Mouse (Mus musculus) spleen, postnatal 14 days (tissue): ENCODE data around the gene Syt2.
A peak's percentile ranks its signal among the peaks of the same experiment; 100 is the strongest.

Experiments used
- DNase-seq, 2 experiments: peaks; one replicate each; pipeline ENCODE4 v3.0.0; 2021 to 2022; ENCODE audit warnings: low spot score in 2 of 2

Gene Syt2

GRCm38 (mm10) chr1:134741946-134742661, 95.6 kb downstream of the Syt2 start:
- DNase-seq: no peak

- DNase-seq: peak in 1 of 2 experiments; percentile 36
These were observed 99.2 kb downstream of the Syt2 start for GRCm38 (mm10) chr1:134745648-134746047.

- DNase-seq: peak; percentile 71 to 77
These were observed 101.0 kb downstream of the Syt2 start for GRCm38 (mm10) chr1:134747236-134748174.

DNA sequence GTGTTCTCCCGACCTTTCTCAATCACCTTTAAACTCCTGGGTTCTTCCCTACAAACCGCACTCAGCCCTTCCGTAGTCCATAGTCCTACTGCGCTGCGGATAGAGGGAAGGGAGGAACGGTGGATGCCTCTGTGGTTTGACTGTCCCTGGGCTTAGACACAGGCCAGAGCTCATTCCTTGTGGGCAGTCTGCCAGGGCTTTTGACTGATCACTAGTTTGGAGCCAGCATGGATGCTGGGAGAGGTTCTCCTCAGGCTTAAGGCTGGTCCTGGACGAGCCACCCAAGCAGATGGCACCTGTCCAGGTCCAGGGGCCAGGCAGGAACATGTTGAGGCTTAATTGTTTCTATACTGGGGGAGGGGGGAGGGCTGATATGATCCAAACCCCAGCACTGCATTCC, 103.4 kb downstream of the Syt2 start:
- no peak for DNase-seq

- DNase-seq: no peak
These were observed 106.0 kb downstream of the Syt2 start for GRCm38 (mm10) chr1:134752447-134752846.

- no peak for DNase-seq
These were observed 107.5 kb downstream of the Syt2 start for GRCm38 (mm10) chr1:134753751-134754630.

DNA sequence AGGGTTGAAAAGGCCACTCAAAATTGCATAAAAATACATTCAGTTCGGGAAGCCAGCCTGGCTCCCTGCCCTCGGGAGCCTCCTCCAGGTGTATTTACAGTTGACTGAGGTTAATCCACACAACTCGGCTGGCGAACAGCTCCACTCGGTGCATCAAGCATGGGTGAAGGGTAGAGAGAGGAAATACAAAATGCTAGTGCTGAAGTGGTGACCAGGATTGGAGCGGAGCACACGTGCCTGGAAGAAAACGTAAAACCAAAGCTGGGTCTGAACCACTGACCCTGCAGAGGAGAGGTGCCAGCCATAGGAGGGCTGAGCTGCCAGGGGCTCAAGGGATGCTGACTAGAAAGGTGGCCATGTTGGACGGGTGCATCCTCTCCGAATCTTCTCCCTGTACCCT, 108.3 kb downstream of the Syt2 start:
- DNase-seq: no peak

GRCm38 (mm10) chr1:134755548-134756189, 109.2 kb downstream of the Syt2 start:
- no peak for DNase-seq

DNA sequence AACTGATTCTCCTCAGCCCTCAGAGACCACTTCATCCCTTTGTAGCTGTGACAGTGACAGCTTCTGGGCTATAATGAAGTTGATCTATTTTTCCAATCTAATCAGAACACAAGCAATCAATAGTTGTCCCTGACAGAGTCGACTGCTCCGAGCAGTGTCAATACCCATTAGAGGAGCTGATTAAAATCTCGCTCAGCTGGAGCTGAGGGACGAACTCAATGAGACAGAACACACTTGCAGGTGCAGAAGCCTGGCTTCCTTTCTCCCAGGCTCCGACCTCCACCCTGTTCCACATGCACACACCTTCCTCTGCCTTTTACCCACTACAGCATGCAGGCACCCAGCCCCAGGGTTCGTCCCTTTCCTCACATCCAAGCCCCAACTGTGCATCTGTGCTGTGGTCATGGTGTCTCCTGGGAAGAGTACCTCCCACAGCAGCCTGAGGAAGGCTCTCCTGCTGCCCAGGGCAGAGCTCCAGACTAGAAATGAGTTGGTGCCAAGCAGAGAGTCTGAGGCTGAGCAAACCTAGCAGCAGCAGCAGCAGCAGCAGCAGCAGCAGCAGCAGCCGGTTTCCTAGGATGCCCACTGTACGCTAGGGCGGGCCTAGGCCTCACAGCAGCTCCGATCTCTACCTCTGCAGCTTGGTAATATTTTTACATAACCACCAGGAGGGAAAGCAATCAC, 109.9 kb downstream of the Syt2 start:
- DNase-seq: no peak

GRCm38 (mm10) chr1:134757230-134757629, 110.8 kb downstream of the Syt2 start:
- no peak for DNase-seq

- DNase-seq: no peak
These were observed 112.7 kb downstream of the Syt2 start for GRCm38 (mm10) chr1:134759133-134759532.

- DNase-seq: no peak
These were observed 114.2 kb downstream of the Syt2 start for GRCm38 (mm10) chr1:134760642-134761041.

DNA sequence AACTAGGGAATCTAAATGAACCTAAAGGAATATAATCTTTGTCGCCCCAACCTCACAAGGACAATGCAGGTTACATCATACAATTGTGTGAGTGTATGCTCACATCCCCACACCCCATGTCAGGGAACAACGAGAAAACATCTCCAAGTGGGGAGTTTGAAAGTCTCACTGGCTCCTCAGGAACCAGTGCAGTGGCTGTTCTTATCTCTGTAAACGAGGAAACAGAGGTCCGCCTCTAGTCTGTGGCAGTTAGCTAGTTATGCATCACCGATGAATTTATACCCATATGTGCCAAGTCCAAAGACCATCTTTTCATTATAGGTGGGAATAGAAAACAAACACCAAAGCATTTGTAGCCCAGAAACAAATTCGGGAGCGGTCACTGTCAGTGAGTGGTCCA, 115.1 kb downstream of the Syt2 start:
- DNase-seq: no peak

DNA sequence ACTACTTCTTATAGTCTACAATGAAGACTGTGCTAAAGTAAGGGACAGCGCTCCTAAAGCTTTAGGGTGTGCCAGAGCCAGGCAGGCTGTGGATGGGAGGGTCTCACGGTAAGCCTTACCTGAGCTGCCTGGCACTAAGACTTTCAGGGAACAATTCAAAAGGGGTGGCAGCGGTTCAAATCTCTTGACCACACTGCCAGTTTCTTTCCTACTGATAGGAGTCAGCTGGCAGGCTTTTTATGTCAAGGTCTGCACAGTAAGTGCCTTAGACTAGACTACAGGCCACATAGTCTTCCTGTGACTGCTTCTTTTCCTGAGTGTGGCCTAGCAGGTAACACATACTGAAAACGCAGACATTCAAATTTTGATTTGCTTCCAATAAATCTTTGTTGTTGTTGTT, 116.8 kb downstream of the Syt2 start:
- DNase-seq: no peak

GRCm38 (mm10) chr1:134763776-134764438, 117.4 kb downstream of the Syt2 start:
- no peak for DNase-seq

DNA sequence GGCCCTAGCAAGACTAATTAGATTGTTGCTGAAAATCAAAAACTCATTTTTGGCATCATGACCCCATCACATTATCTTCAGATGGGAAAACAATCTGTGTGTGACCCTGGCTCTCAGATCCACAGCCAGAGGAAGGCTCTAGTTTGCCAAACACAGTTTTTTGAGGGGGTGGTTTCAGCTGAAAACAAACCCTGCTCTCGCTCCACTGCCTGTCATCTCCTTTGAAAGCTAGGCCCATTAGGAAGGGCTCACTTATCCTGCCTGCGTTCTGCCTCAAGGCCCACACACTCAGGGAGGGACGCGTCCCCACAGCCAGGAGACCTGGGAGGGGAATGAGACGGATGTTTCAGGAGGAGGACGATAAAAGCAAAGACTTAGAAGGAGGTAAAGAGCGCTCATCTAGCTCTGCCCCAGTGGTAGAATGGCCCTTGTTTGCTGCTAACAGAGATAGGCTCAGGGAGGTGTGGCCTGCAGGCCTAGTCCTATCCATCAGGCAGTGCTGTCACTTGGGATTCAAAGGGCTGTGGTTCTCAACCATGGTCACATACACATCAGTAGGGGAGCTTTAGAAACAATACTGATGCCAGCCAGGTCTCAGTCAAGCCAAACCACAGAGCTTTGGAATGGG, 118.5 kb downstream of the Syt2 start:
- DNase-seq: no peak

DNA sequence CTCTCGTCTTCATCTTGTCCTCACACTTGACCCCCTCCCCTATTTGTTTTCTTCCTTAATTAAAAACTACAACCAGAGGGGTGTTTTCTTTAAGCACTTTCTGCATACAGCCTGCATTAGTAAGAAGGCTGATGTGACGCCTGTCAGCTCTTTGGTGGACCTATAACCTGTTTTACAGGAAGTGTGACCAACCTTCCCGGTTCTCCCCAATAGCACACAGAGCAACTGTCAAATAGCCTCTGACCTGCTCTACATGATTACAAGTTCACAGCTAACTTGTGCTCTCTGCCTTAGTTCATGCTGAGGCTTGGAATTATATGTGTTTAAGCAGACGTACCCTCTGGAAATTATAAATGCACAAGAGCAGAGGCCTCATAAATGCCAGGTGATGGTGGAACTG, 120.0 kb downstream of the Syt2 start:
- no peak for DNase-seq

DNA sequence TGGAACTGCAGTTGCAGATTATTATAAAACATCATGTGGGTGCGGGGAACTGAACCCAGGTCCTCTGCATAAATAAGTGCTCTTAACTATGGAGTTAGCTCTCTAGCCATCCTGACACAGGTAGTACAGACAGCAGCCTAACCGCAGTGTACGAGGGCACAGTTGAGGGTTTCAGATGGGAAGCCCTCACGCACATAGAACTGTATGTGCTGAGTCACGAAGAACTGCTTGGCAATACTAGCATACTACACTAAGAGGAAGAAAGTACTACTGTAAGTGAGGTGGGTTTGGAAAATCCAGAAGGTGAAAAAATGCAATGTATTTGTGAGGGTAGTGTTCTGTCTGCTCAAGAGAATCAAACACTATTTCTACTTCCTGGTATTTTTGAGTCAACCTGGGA, 123.8 kb downstream of the Syt2 start:
- DNase-seq: no peak

- DNase-seq: no peak
These were observed 124.9 kb downstream of the Syt2 start for GRCm38 (mm10) chr1:134771353-134771752.

DNA sequence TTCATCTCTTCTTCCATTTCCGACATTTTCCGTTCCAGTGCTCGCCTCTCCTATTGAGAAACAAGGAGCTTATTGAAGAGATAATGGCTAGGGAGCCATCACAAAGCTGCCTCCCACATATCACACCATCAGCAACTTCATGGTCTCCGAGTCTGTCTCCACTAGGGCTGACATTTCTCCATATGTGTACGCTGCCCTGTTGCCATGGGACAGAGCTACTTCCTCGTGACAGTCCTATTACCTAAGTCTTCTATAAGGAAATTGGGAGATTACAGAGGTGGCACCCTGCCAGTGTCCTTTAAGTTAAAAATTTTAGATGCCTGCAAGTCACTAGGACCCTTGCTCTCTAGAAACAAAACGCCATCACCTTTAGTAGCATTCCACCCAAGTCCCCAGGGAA, 125.5 kb downstream of the Syt2 start:
- no peak for DNase-seq
